10 mouse cellular contexts compared by ENCODE assay signal in genomic region chr8:121602860-121603259, GRCm38 (mm10). TPM values are rescaled to one million over a fixed set of nuclear protein-coding genes. Genes with fewer than 3 reads are reported as not detected.
DNase-seq lines count a peak whose midpoint lies in the region; ATAC-seq and TF ChIP-seq lines count a peak whose summit lies in the region.
"Had no signal": no experiment of that assay in that cellular context is flagged by ENCODE, and none has a peak within 500 bp of the region (broad histone marks: within the 10 kb centered on the region; RNA-seq: fewer than 3 reads in every experiment).

No protein-coding gene starts in this region.

- H3K27ac ChIP-seq in MEL (ENCODE audit: control insufficient read depth, low read depth, low read length), result no peak overlapping the region
- no peak overlapping the region for H3K27ac ChIP-seq in cerebellum, adult 2 months (ENCODE audit: insufficient read depth, low read length)
- no peak overlapping the region for H3K27ac ChIP-seq in intestine, embryonic 14.5 days (ENCODE audit: low read depth)
- no peak overlapping the region; the same call in 1 of the 2 replicates for H3K27ac ChIP-seq in midbrain, embryonic 13.5 days
- H3K27ac ChIP-seq in thymus, adult 2 months (ENCODE audit: control insufficient read depth, insufficient read depth, low read length), result no peak overlapping the region
- H3K27ac ChIP-seq: embryonic facial prominence, embryonic 13.5 days; neural tube, embryonic 13.5 days had no signal

- peak; percentile 45 for TF ChIP-seq RAD21 in MEL (IDR thresholded peaks at IDR 0.05; ENCODE audit: low read depth, low read length)

- TF ChIP-seq EP300 in MEL (IDR thresholded peaks at IDR 0.05; ENCODE audit: low read depth in 1 of 2, low read length in 2 of 2), result no peak

- no peak overlapping the region for H3K4me2 ChIP-seq in intestine, embryonic 14.5 days (ENCODE audit: low read length)
- no peak overlapping the region for H3K4me2 ChIP-seq in midbrain, embryonic 13.5 days (replicated peaks)
- H3K4me2 ChIP-seq: embryonic facial prominence, embryonic 13.5 days; neural tube, embryonic 13.5 days had no signal

- no peak overlapping the region for H3K9ac ChIP-seq in MEL (ENCODE audit: control insufficient read depth, low read depth, low read length, poor library complexity, severe bottlenecking)
- H3K9ac ChIP-seq in intestine, embryonic 14.5 days (ENCODE audit: low read length), result no peak overlapping the region
- H3K9ac ChIP-seq in midbrain, embryonic 13.5 days (replicated peaks), result no peak overlapping the region
- H3K9ac ChIP-seq: embryonic facial prominence, embryonic 13.5 days; neural tube, embryonic 13.5 days had no signal

- no peaks in the 10 kb centered on the region for H3K9me3 ChIP-seq in MEL (replicated peaks; ENCODE audit: insufficient read depth, low read length)
- H3K9me3 ChIP-seq in intestine, embryonic 14.5 days (ENCODE audit: control insufficient read depth, low read length), result no peaks in the 10 kb centered on the region
- H3K9me3 ChIP-seq in midbrain, embryonic 13.5 days, result no peaks in the 10 kb centered on the region
- H3K9me3 ChIP-seq: embryonic facial prominence, embryonic 13.5 days; neural tube, embryonic 13.5 days had no signal

- DNase-seq in 3134 (ENCODE audit: extremely low read depth, insufficient read length, low spot score) (peak; percentile 45), MEL (ENCODE audit: low read depth, low spot score) (peak; percentile 64)
- peak; percentile 70 to 75 for DNase-seq in cerebellum, adult 2 months
- peak; percentile 50 to 89 for DNase-seq in frontal cortex, adult 2 months (ENCODE audit: extremely low spot score in 1 of 2, low spot score in 1 of 2)
- peak; percentile 75 for DNase-seq in intestine, embryonic 14.5 days (ENCODE audit: low spot score)
- DNase-seq in left cerebral cortex, adult 9 months (ENCODE audit: low spot score in 2 of 2), result peak; percentile 64 to 86
- peak; percentile 69 for DNase-seq in thymus, adult 2 months

- WGBS in cerebellum, adult 2 months, result 6% methylated on average over 3 of the region's 3 CpGs
- 19% methylated on average over 3 of the region's 3 CpGs for WGBS in intestine, embryonic 14.5 days
- 27% methylated on average over 3 of the region's 3 CpGs for WGBS in midbrain, embryonic 13.5 days
- WGBS in thymus, adult 2 months, result 2% methylated on average over 3 of the region's 3 CpGs

- no peak overlapping the region for H3K4me3 ChIP-seq in MEL (ENCODE audit: control insufficient read depth in 1 of 2, insufficient read depth in 1 of 2, low read depth in 2 of 2, low read length in 2 of 2)
- H3K4me3 ChIP-seq in cerebellum, adult 2 months (replicated peaks; ENCODE audit: insufficient read depth, low read depth, low read length), result no peak overlapping the region
- no peak overlapping the region for H3K4me3 ChIP-seq in intestine, embryonic 14.5 days (ENCODE audit: low read depth, low read length)
- H3K4me3 ChIP-seq in midbrain, embryonic 13.5 days (replicated peaks), result no peak overlapping the region
- H3K4me3 ChIP-seq in thymus, adult 2 months (ENCODE audit: control insufficient read depth, insufficient read depth, low read length), result no peak overlapping the region
- H3K4me3 ChIP-seq: embryonic facial prominence, embryonic 13.5 days; neural tube, embryonic 13.5 days had no signal

- no peaks in the 10 kb centered on the region for H3K27me3 ChIP-seq in MEL (ENCODE audit: control insufficient read depth in 1 of 2, insufficient read depth in 2 of 2, low read length in 2 of 2)
- H3K27me3 ChIP-seq in cerebellum, adult 2 months (ENCODE audit: control insufficient read depth, insufficient read depth, low read length), result no peaks in the 10 kb centered on the region
- H3K27me3 ChIP-seq in intestine, embryonic 14.5 days (replicated peaks; ENCODE audit: control insufficient read depth, insufficient read depth, low read length), result no peaks in the 10 kb centered on the region
- H3K27me3 ChIP-seq in midbrain, embryonic 13.5 days, result no peaks in the 10 kb centered on the region
- no peaks in the 10 kb centered on the region for H3K27me3 ChIP-seq in thymus, adult 2 months (ENCODE audit: control insufficient read depth, insufficient read depth, low read length)
- H3K27me3 ChIP-seq: embryonic facial prominence, embryonic 13.5 days; neural tube, embryonic 13.5 days had no signal

- H3K79me2 ChIP-seq in MEL (ENCODE audit: control insufficient read depth, insufficient read depth, low read length, poor library complexity), result no peaks in the 10 kb centered on the region

- peak; percentile 60 to 99 (median 63); a peak in 5 of 6 replicates for TF ChIP-seq CTCF in MEL (IDR thresholded peaks at IDR 0.05 in 2 of 3, conservative IDR thresholded peaks at IDR 0.05 in 1 of 3; ENCODE audit: control insufficient read depth in 1 of 3, insufficient read depth in 1 of 3, low read depth in 2 of 3, low read length in 3 of 3, poor library complexity in 1 of 3, severe bottlenecking in 1 of 3)
- TF ChIP-seq CTCF in cerebellum, adult 2 months (IDR thresholded peaks at IDR 0.05; ENCODE audit: borderline replicate concordance, insufficient read depth, low read depth, low read length), result peak; percentile 87
- TF ChIP-seq CTCF in thymus, adult 2 months (IDR thresholded peaks at IDR 0.05; ENCODE audit: borderline replicate concordance, control insufficient read depth, extremely low read depth, insufficient read depth, low read length, poor library complexity), result peak; percentile 65; the same call in 1 of the 2 replicates

- H3K4me1 ChIP-seq in MEL (ENCODE audit: control insufficient read depth in 1 of 2, insufficient read depth in 2 of 2, low read length in 2 of 2), result no peaks in the 10 kb centered on the region
- no peaks in the 10 kb centered on the region; the same call in 1 of the 2 replicates for H3K4me1 ChIP-seq in cerebellum, adult 2 months (ENCODE audit: control insufficient read depth, insufficient read depth, low read length)
- H3K4me1 ChIP-seq in intestine, embryonic 14.5 days (replicated peaks; ENCODE audit: control insufficient read depth, insufficient read depth, low read length), result no peaks in the 10 kb centered on the region
- no peaks in the 10 kb centered on the region for H3K4me1 ChIP-seq in midbrain, embryonic 13.5 days (replicated peaks)
- no peaks in the 10 kb centered on the region for H3K4me1 ChIP-seq in thymus, adult 2 months (replicated peaks; ENCODE audit: control insufficient read depth, insufficient read depth, low read length)
- H3K4me1 ChIP-seq: embryonic facial prominence, embryonic 13.5 days; neural tube, embryonic 13.5 days had no signal

- ATAC-seq in intestine, embryonic 14.5 days (replicated peaks; ENCODE audit: low FRiP score, low TSS enrichment, low read depth), result no peak
- ATAC-seq in midbrain, embryonic 13.5 days, result peak; percentile 34; the same call in 1 of the 2 replicates

- no peak for TF ChIP-seq POLR2A in MEL (IDR thresholded peaks at IDR 0.05; ENCODE audit: control insufficient read depth in 1 of 2, insufficient read depth in 1 of 2, low read depth in 1 of 2, low read length in 2 of 2, poor library complexity in 1 of 2)
- TF ChIP-seq POLR2A in cerebellum, adult 2 months (IDR thresholded peaks at IDR 0.05; ENCODE audit: borderline replicate concordance, insufficient read depth, low read length), result no peak
- TF ChIP-seq POLR2A in thymus, adult 2 months (IDR thresholded peaks at IDR 0.05; ENCODE audit: control insufficient read depth, extremely low read depth, insufficient read depth, low read length, poor library complexity), result no peak

- H3K36me3 ChIP-seq in MEL (ENCODE audit: control insufficient read depth in 1 of 2, insufficient read depth in 2 of 2, low read length in 2 of 2), result no peaks in the 10 kb centered on the region
- peaks cover 90% of the 10 kb centered on the region for H3K36me3 ChIP-seq in intestine, embryonic 14.5 days (ENCODE audit: control insufficient read depth, insufficient read depth, low read length)
- peaks cover 91% of the 10 kb centered on the region for H3K36me3 ChIP-seq in midbrain, embryonic 13.5 days
- peaks cover 6% of the 10 kb centered on the region for H3K36me3 ChIP-seq in thymus, adult 2 months (ENCODE audit: control insufficient read depth, insufficient read depth, low read length)

RNA-seq across cellular contexts. Expression of gene Map1lc3b, which starts 12.7 kb away (rescaled TPM):
- 56.4 and 61.0 TPM in 2 replicates for total RNA-seq in MEL (2012; rRNA removed)
- 10 to 100 TPM in 1 of 2 experiments, not detected in 1; 68.8 TPM for polyA plus RNA-seq in MEL (2012; ENCODE audit: insufficient read depth in 1 of 2, insufficient read length in 2 of 2, low read depth in 1 of 2, low replicate concordance in 2 of 2, missing spikeins in 1 of 2)
- 138 and 154 TPM in 2 replicates for polyA plus RNA-seq in cerebellum, adult 2 months (2012; rRNA removed)
- 128 and 152 TPM in 2 replicates for polyA plus RNA-seq in frontal cortex, adult 2 months (2012; rRNA removed)
- polyA plus RNA-seq in intestine, embryonic 14.5 days (2014; fragmentation: Nextera tagmentation; extraction: Ambion mirVana), result 226 and 231 TPM in 2 replicates
- polyA plus RNA-seq in midbrain, embryonic 13.5 days (2015; fragmentation: Nextera tagmentation; extraction: Ambion mirVana), result 364 and 371 TPM in 2 replicates
- 103 and 113 TPM in 2 replicates for polyA plus RNA-seq in thymus, adult 2 months (2012; rRNA removed)

RNA-seq across cellular contexts. Expression of gene Fbxo31, which starts 24.3 kb away (rescaled TPM):
- 13.9 and 16.0 TPM in 2 replicates for total RNA-seq in MEL (2012; rRNA removed)
- polyA plus RNA-seq in MEL (2012; ENCODE audit: insufficient read depth in 1 of 2, insufficient read length in 2 of 2, low read depth in 1 of 2, low replicate concordance in 2 of 2, missing spikeins in 1 of 2), result 10 to 100 TPM in 1 of 2 experiments, not detected in 1; 35.3 TPM
- 64.2 and 67.9 TPM in 2 replicates for polyA plus RNA-seq in cerebellum, adult 2 months (2012; rRNA removed)
- polyA plus RNA-seq in frontal cortex, adult 2 months (2012; rRNA removed), result 70.9 and 77.2 TPM in 2 replicates
- polyA plus RNA-seq in intestine, embryonic 14.5 days (2014; fragmentation: Nextera tagmentation; extraction: Ambion mirVana), result 14.5 and 14.9 TPM in 2 replicates
- polyA plus RNA-seq in midbrain, embryonic 13.5 days (2015; fragmentation: Nextera tagmentation; extraction: Ambion mirVana), result 21.3 and 22.9 TPM in 2 replicates
- 39.8 and 55.7 TPM in 2 replicates for polyA plus RNA-seq in thymus, adult 2 months (2012; rRNA removed)

RNA-seq across cellular contexts. Expression of gene Zcchc14, which starts 49.8 kb away (rescaled TPM):
- total RNA-seq in MEL (2012; rRNA removed), result 0.04 TPM in 1 of 2 replicates, not detected in the other
- under 1 TPM in 1 of 2 experiments, not detected in 1; 0.11 TPM for polyA plus RNA-seq in MEL (2012; ENCODE audit: insufficient read depth in 1 of 2, insufficient read length in 2 of 2, low read depth in 1 of 2, low replicate concordance in 2 of 2, missing spikeins in 1 of 2)
- 37.0 and 41.0 TPM in 2 replicates for polyA plus RNA-seq in cerebellum, adult 2 months (2012; rRNA removed)
- polyA plus RNA-seq in frontal cortex, adult 2 months (2012; rRNA removed), result 51.8 and 59.3 TPM in 2 replicates
- polyA plus RNA-seq in intestine, embryonic 14.5 days (2014; fragmentation: Nextera tagmentation; extraction: Ambion mirVana), result 21.9 and 25.1 TPM in 2 replicates
- 27.6 and 29.5 TPM in 2 replicates for polyA plus RNA-seq in midbrain, embryonic 13.5 days (2015; fragmentation: Nextera tagmentation; extraction: Ambion mirVana)
- polyA plus RNA-seq in thymus, adult 2 months (2012; rRNA removed), result 5.6 and 6.5 TPM in 2 replicates

RNA-seq across cellular contexts. Expression of gene 1700018B08Rik, which starts 58.7 kb away (rescaled TPM):
- total RNA-seq in MEL (2012; rRNA removed), result not detected in 2 replicates
- not detected for polyA plus RNA-seq in MEL (2012; ENCODE audit: insufficient read depth in 1 of 2, insufficient read length in 2 of 2, low read depth in 1 of 2, low replicate concordance in 2 of 2, missing spikeins in 1 of 2)
- polyA plus RNA-seq in cerebellum, adult 2 months (2012; rRNA removed), result not detected in 2 replicates
- polyA plus RNA-seq in frontal cortex, adult 2 months (2012; rRNA removed), result not detected in 2 replicates
- polyA plus RNA-seq in intestine, embryonic 14.5 days (2014; fragmentation: Nextera tagmentation; extraction: Ambion mirVana), result not detected in 2 replicates
- polyA plus RNA-seq in midbrain, embryonic 13.5 days (2015; fragmentation: Nextera tagmentation; extraction: Ambion mirVana), result not detected in 2 replicates
- polyA plus RNA-seq in thymus, adult 2 months (2012; rRNA removed), result 0.35 TPM in 1 of 2 replicates, not detected in the other
- polyA plus RNA-seq: embryonic facial prominence, embryonic 13.5 days; neural tube, embryonic 13.5 days had no signal
